Mouse (Mus musculus) ES-E14 (cell line): ENCODE results near the gene Cracr2b. TPM values are rescaled to one million over a fixed set of nuclear protein-coding genes. Genes with fewer than 3 reads are reported as not detected.
A peak's percentile ranks its signal among the peaks of the same experiment; 100 is the strongest.

Source experiments
- DNase-seq: peaks from one replicate; pipeline ENCODE4 v3.0.0-alpha.2; 2013; ENCODE audit warnings: low read depth, low spot score
- H3K27ac ChIP-seq: 2 replicates; pipeline ENCODE4 v1.5.1; 2012; ENCODE audit warnings: low read depth, mild to moderate bottlenecking, low read length, moderate library complexity, mixed read lengths; ENCODE audit not compliant: poor library complexity, insufficient read depth, severe bottlenecking
- H3K36me3 ChIP-seq: 2 replicates; pipeline ENCODE4 v1.6.1; 2012; ENCODE audit warnings: mild to moderate bottlenecking, low read length, moderate library complexity, mixed read lengths; ENCODE audit not compliant: control insufficient read depth, poor library complexity, insufficient read depth, severe bottlenecking
- H3K4me1 ChIP-seq, 2 experiments: fragments of 150-350 bp in 1 of 2; sonication (generic) in 1 of 2; 2 replicates each; pipeline ENCODE4 v1.6.1; 2012; ENCODE audit warnings: low read length in 2 of 2, mild to moderate bottlenecking in 1 of 2, mixed read lengths in 1 of 2; ENCODE audit not compliant: control insufficient read depth in 2 of 2, insufficient read depth in 2 of 2, poor library complexity in 1 of 2
- H3K4me3 ChIP-seq, 2 experiments: fragments of 150-350 bp in 1 of 2; sonication (generic) in 1 of 2; 2 replicates each; pipeline ENCODE4 v1.5.1; 2012; ENCODE audit warnings: low read length in 2 of 2, low read depth in 1 of 2, mild to moderate bottlenecking in 1 of 2, mixed read lengths in 1 of 2; ENCODE audit not compliant: insufficient read depth in 1 of 2, poor library complexity in 1 of 2, severe bottlenecking in 1 of 2
- H3K9ac ChIP-seq: 2 replicates; pipeline ENCODE4 v1.6.1; 2012; ENCODE audit warnings: low read depth, mild to moderate bottlenecking, low read length, mixed read lengths; ENCODE audit not compliant: poor library complexity, insufficient read depth, severe bottlenecking
- H3K9me3 ChIP-seq: fragments of 150-350 bp; sonication (generic); 2 replicates; pipeline ENCODE4 v1.6.1; 2012; ENCODE audit warnings: low read depth, mild to moderate bottlenecking, low read length; ENCODE audit not compliant: control insufficient read depth, insufficient read depth
- CHD2 ChIP-seq: IDR thresholded peaks from 2 replicates; pipeline ENCODE4 v1.6.1; 2014; ENCODE audit warnings: mild to moderate bottlenecking, low read depth, low read length, inconsistent platforms
- HCFC1 ChIP-seq: IDR thresholded peaks from 2 replicates; pipeline ENCODE4 v1.6.1; 2012; ENCODE audit warnings: low read length, inconsistent platforms, borderline replicate concordance; ENCODE audit not compliant: insufficient read depth
- MAFK ChIP-seq: IDR thresholded peaks from 2 replicates; pipeline ENCODE4 v1.6.1; 2014; ENCODE audit warnings: mild to moderate bottlenecking, low read depth, low read length, inconsistent platforms; ENCODE audit not compliant: insufficient read depth
- ZC3H11A ChIP-seq: IDR thresholded peaks from 2 replicates; pipeline ENCODE4 v1.6.1; 2012; ENCODE audit warnings: low read depth, mild to moderate bottlenecking, inconsistent platforms, low read length, borderline replicate concordance
- ZNF384 ChIP-seq: IDR thresholded peaks from 2 replicates; pipeline ENCODE4 v1.6.1; 2012; ENCODE audit warnings: low read depth, low read length, inconsistent platforms
- in situ Hi-C, 2 experiments: fragments of 600-800 bp; cut with MboI; formaldehyde crosslinking; loops; one replicate each; pipeline ENCODE4 v1.15.1; 2025; ENCODE audit warnings: low sequenced_read_pairs in 2 of 2, inconsistent platforms in 1 of 2; ENCODE audit not compliant: unreplicated experiment in 2 of 2
- total RNA-seq: library from RNA; depleted of rRNA; stranded (reverse); fragments of 300-350 nt; gene quantifications from 2 replicates; pipeline ENCODE4 v1.2.3, GENCODE M21; 2012

The Cracr2b gene
- total RNA-seq, 1 experiment, result 5.8 TPM

GRCm38 (mm10) chr7:141482531-141483024, 21.7 kb downstream of the Cracr2b start:
- in situ Hi-C loops, result no loop called here
- Histone ChIP-seq H3K4me3 (peak overlapping the region; percentile 82 to 83), H3K9ac (peak overlapping the region; percentile 82), H3K27ac (no peak overlapping the region), H3K36me3 (peaks cover 6% of the 10 kb centered on the region; the same call in 1 of the 2 replicates), H3K9me3 (no peaks in the 10 kb centered on the region), H3K4me1 (peaks cover 4 to 7% of the 10 kb centered on the region in 2 experiments; a peak in 2 of 4 replicates)
- TF ChIP-seq ZC3H11A (no peak), HCFC1 (no peak), ZNF384 (no peak), CHD2 (no peak), MAFK (no peak)
- no peak for DNase-seq

GRCm38 (mm10) chr7:141483114-141483653, 22.3 kb downstream of the Cracr2b start:
- Histone ChIP-seq H3K9ac (no peak overlapping the region), H3K36me3 (peaks cover 6% of the 10 kb centered on the region; the same call in 1 of the 2 replicates)

GRCm38 (mm10) chr7:141484186-141485120, 23.6 kb downstream of the Cracr2b start:
- Histone ChIP-seq H3K4me1 (peaks cover 4 to 7% of the 10 kb centered on the region in 2 experiments; a peak in 2 of 4 replicates), H3K9me3 (no peaks in the 10 kb centered on the region), H3K27ac (no peak overlapping the region), H3K36me3 (peaks cover 6% of the 10 kb centered on the region; the same call in 1 of the 2 replicates), H3K4me3 (no peak overlapping the region), H3K9ac (no peak overlapping the region)
- DNase-seq, result no peak
- in situ Hi-C loops, result no loop called here
- TF ChIP-seq HCFC1 (no peak), ZNF384 (no peak), CHD2 (no peak), ZC3H11A (no peak), MAFK (no peak)

More at GRCm38 (mm10) chr7:141483114-141483653, 22.3 kb downstream of the Cracr2b start:
- Histone ChIP-seq H3K4me3 (no peak overlapping the region), H3K9me3 (no peaks in the 10 kb centered on the region), H3K4me1 (peaks cover 4 to 7% of the 10 kb centered on the region in 2 experiments; a peak in 2 of 4 replicates), H3K27ac (no peak overlapping the region)
- in situ Hi-C loops, result no loop called here
- no peak for DNase-seq
- TF ChIP-seq ZC3H11A (no peak), HCFC1 (no peak), MAFK (no peak), CHD2 (no peak), ZNF384 (no peak)

GRCm38 (mm10) chr7:141485186-141485585, 24.3 kb downstream of the Cracr2b start:
- no peaks in the 10 kb centered on the region for H3K9me3 ChIP-seq
- H3K9ac ChIP-seq, result no peak overlapping the region
- H3K36me3 ChIP-seq, result peaks cover 6% of the 10 kb centered on the region; the same call in 1 of the 2 replicates
- no peak overlapping the region for H3K27ac ChIP-seq
- no peak overlapping the region for H3K4me3 ChIP-seq
- DNase-seq, result no peak
- in situ Hi-C loops, result no loop called here
- TF ChIP-seq CHD2 (no peak), ZC3H11A (no peak), ZNF384 (no peak), HCFC1 (no peak), MAFK (no peak)
- peaks cover 4 to 7% of the 10 kb centered on the region in 2 experiments; a peak in 2 of 4 replicates for H3K4me1 ChIP-seq
